Mouse (Mus musculus) hindbrain, postnatal 0 days (tissue): Measurements from ENCODE around the gene Pus1. TPM values are rescaled to one million over a fixed set of nuclear protein-coding genes. Genes with fewer than 3 reads are reported as not detected.

Experiments
- ATAC-seq: fragments of 200-750 bp; cut with Nextera tagmentation; 2 replicates; pipeline ENCODE4 v1.8.0; 2017; ENCODE audit warnings: mild to moderate bottlenecking, moderate TSS enrichment, moderate library complexity
- DNase-seq: peaks from one replicate; pipeline ENCODE4 v3.0.0-alpha.2; 2015; ENCODE audit warnings: low spot score
- H3K27ac ChIP-seq: fragments of 300-500 bp; sonication (generic); 2 replicates; pipeline ENCODE4 v1.5.1; 2014; ENCODE audit warnings: mild to moderate bottlenecking
- H3K27me3 ChIP-seq: fragments of 300-500 bp; sonication (generic); 2 replicates; pipeline ENCODE4 v1.6.1; 2014; ENCODE audit warnings: low read length, mixed read lengths; ENCODE audit not compliant: insufficient read depth
- H3K36me3 ChIP-seq: fragments of 300-500 bp; sonication (generic); 2 replicates; pipeline ENCODE4 v1.6.1; 2014; ENCODE audit warnings: low read length, mixed read lengths; ENCODE audit not compliant: insufficient read depth
- H3K4me1 ChIP-seq: fragments of 300-500 bp; sonication (generic); 2 replicates; pipeline ENCODE4 v1.6.1; 2014; ENCODE audit warnings: antibody characterized with exemption, low read length, mixed read lengths; ENCODE audit not compliant: insufficient read depth
- H3K4me2 ChIP-seq: fragments of 300-500 bp; sonication (generic); 2 replicates; pipeline ENCODE4 v1.6.1; 2014; ENCODE audit warnings: low read depth, mild to moderate bottlenecking, low read length, moderate library complexity, mixed read lengths
- H3K4me3 ChIP-seq: fragments of 300-500 bp; sonication (generic); 2 replicates; pipeline ENCODE4 v1.5.1; 2014; ENCODE audit warnings: low read length
- H3K9ac ChIP-seq: fragments of 300-500 bp; sonication (generic); replicated peaks from 2 replicates; pipeline ENCODE4 v1.6.1; 2014; ENCODE audit warnings: mild to moderate bottlenecking, low read length, moderate library complexity, mixed read lengths
- H3K9me3 ChIP-seq: fragments of 300-500 bp; sonication (generic); 2 replicates; pipeline ENCODE4 v1.6.1; 2016; ENCODE audit warnings: low read length, mixed read lengths
- CTCF ChIP-seq: IDR thresholded peaks from 2 replicates; pipeline ENCODE4 v1.5.1; 2016; ENCODE audit warnings: antibody characterized with exemption, control low read depth, low read depth
- WGBS: fragments of 180-500 bp; shearing (Covaris S2); extraction: QIAGEN DNeasy Blood & Tissue Kit; methylation state at CpG from one replicate; pipeline ENCODE4 v1.1.7; 2014; 5-methylcytosine and 5-hydroxymethylcytosine counted together
- polyA plus RNA-seq: library from polyadenylated mRNA; unstranded; fragments of >200 nt; fragmentation: Nextera tagmentation; extraction: Ambion mirVana; gene quantifications from 2 replicates; pipeline ENCODE4 v1.2.1, GENCODE M21; 2015
- total RNA-seq: library from RNA; depleted of rRNA; stranded (reverse); fragments of >200 nt; gene quantifications from 2 replicates; pipeline ENCODE4 v1.2.3, GENCODE M21; 2014

The Pus1 gene
- total and polyA plus RNA-seq, 2 experiments from 2014 or later, result 14.1 to 20.2 TPM

GRCm38 (mm10) chr5:110808061-110808631, 27.7 kb upstream of the Pus1 start:
- no peaks in the 10 kb centered on the region for H3K9me3 ChIP-seq
- H3K4me3 ChIP-seq, result peak overlapping the region; percentile 67
- DNase-seq, result peak; percentile 89
- TF ChIP-seq CTCF, result no peak
- H3K4me1 ChIP-seq, result peaks cover 23% of the 10 kb centered on the region
- no peaks in the 10 kb centered on the region for H3K27me3 ChIP-seq
- no peaks in the 10 kb centered on the region for H3K36me3 ChIP-seq
- H3K27ac ChIP-seq, result peak overlapping the region; percentile 83
- peak overlapping the region; percentile 95 for H3K4me2 ChIP-seq
- 4% methylated on average over 14 of the region's 14 CpGs for WGBS
- peak; percentile 67 for ATAC-seq
- H3K9ac ChIP-seq, result peak overlapping the region; percentile 87

DNA sequence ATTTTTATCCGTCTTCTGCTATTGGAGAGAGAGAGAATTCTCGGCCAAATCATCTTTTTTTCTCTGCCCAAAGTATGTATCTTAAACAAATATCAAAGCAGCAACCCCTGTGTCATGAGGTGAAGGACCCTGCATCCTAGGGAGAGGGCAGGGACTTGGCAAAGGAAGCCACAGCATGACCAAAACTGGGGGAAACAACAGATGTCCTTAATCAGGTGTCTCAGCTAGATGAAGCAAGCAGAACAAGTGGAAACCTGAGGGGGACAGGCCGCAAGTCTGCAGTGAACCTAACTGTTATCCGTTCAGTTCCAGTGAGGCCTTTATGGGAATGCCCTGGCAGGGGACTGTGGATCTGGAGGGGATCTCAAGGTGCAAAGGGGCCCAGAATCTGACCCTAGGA, 27.0 kb upstream of the Pus1 start:
- 81% methylated on average over 4 of the region's 4 CpGs for WGBS

GRCm38 (mm10) chr5:110806676-110807075, 26.2 kb upstream of the Pus1 start:
- Histone ChIP-seq H3K4me2 (no peak overlapping the region), H3K9ac (no peak overlapping the region), H3K36me3 (no peaks in the 10 kb centered on the region), H3K9me3 (no peaks in the 10 kb centered on the region), H3K4me1 (peaks cover 23% of the 10 kb centered on the region), H3K4me3 (no peak overlapping the region), H3K27me3 (no peaks in the 10 kb centered on the region), H3K27ac (no peak overlapping the region)
- no peak for DNase-seq
- no peak for TF ChIP-seq CTCF
- no peak for ATAC-seq
- 90% methylated on average over 1 of the region's 1 CpGs for WGBS

More for the DNA sequence above, 27.0 kb upstream of the Pus1 start:
- Histone ChIP-seq H3K27me3 (no peaks in the 10 kb centered on the region), H3K27ac (no peak overlapping the region), H3K4me3 (peak overlapping the region; percentile 67; the same call in 1 of the 2 replicates), H3K9ac (no peak overlapping the region), H3K36me3 (no peaks in the 10 kb centered on the region), H3K4me2 (peak overlapping the region; percentile 95), H3K4me1 (peaks cover 23% of the 10 kb centered on the region), H3K9me3 (no peaks in the 10 kb centered on the region)
- DNase-seq (no peak), ATAC-seq (no peak)
- no peak for TF ChIP-seq CTCF

- ATAC-seq (no peak), DNase-seq (no peak)
- Histone ChIP-seq H3K4me2 (no peak overlapping the region), H3K36me3 (no peaks in the 10 kb centered on the region), H3K9me3 (no peaks in the 10 kb centered on the region), H3K27me3 (no peaks in the 10 kb centered on the region), H3K27ac (no peak overlapping the region), H3K4me1 (peaks cover 23% of the 10 kb centered on the region), H3K4me3 (no peak overlapping the region), H3K9ac (no peak overlapping the region)
- TF ChIP-seq CTCF, result no peak
- WGBS, result 93% methylated on average over 4 of the region's 4 CpGs
Measured at GRCm38 (mm10) chr5:110806154-110806553, 25.7 kb upstream of the Pus1 start.

DNA sequence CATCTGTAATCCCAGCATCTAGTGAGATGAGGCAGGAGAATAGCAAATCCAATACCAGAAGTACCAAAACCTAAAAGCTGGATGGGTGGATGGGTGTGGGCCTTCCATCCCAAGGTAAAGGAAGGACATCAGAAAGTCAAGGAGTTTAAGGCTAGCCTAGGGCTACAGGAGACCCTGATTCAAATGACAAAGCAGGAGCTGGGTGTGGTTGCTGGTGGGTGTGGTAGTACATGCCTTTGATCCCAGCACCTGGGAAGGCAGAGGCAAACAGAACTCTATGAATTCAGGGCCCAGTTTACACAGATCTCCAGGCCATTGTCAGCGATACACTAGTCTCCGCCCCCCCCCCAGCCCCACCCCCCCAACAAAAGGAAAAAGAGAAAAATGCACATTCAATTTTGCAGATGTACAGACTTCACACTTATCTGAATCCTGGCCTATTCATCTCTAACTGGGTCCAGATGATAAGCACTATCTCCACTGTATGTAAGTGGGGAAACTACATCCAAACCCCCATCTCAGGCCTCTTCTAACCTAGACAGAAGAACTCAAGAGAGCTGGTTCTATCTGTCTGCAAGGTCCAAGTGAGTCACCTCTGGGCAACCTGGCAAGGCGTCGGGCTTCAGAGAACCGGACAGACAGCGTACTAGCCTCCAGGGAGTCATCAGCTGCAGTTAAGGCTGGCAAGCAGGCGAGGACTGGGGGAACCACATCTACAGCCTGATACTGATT, 23.7 kb upstream of the Pus1 start:
- Histone ChIP-seq H3K4me2 (no peak overlapping the region), H3K4me3 (no peak overlapping the region), H3K9ac (no peak overlapping the region), H3K27me3 (no peaks in the 10 kb centered on the region), H3K9me3 (no peaks in the 10 kb centered on the region), H3K36me3 (peaks cover 11% of the 10 kb centered on the region; the same call in 1 of the 2 replicates), H3K27ac (no peak overlapping the region), H3K4me1 (peaks cover 23% of the 10 kb centered on the region)
- ATAC-seq (no peak), DNase-seq (no peak)
- 77% methylated on average over 7 of the region's 7 CpGs for WGBS
- TF ChIP-seq CTCF, result no peak

GRCm38 (mm10) chr5:110802809-110803208, 22.4 kb upstream of the Pus1 start:
- DNase-seq (no peak), ATAC-seq (no peak)
- Histone ChIP-seq H3K27me3 (no peaks in the 10 kb centered on the region), H3K9me3 (no peaks in the 10 kb centered on the region), H3K4me1 (peaks cover 12% of the 10 kb centered on the region; the same call in 1 of the 2 replicates), H3K4me2 (no peak overlapping the region), H3K4me3 (no peak overlapping the region), H3K36me3 (peaks cover 20% of the 10 kb centered on the region), H3K27ac (no peak overlapping the region), H3K9ac (no peak overlapping the region)
- no peak for TF ChIP-seq CTCF

- TF ChIP-seq CTCF, result no peak
- no peak overlapping the region for H3K4me3 ChIP-seq
- H3K4me2 ChIP-seq, result no peak overlapping the region
- peaks cover 23% of the 10 kb centered on the region for H3K36me3 ChIP-seq
- ATAC-seq, result no peak
- H3K4me1 ChIP-seq, result peaks cover 6% of the 10 kb centered on the region; the same call in 1 of the 2 replicates
- H3K9me3 ChIP-seq, result no peaks in the 10 kb centered on the region
- no peak overlapping the region for H3K27ac ChIP-seq
- whole genome bisulfite sequencing, result 70% methylated on average over 4 of the region's 4 CpGs
- no peaks in the 10 kb centered on the region for H3K27me3 ChIP-seq
- DNase-seq, result peak; percentile 29
- H3K9ac ChIP-seq, result no peak overlapping the region
Measured at GRCm38 (mm10) chr5:110802186-110802585, 21.7 kb upstream of the Pus1 start.
